Mouse (Mus musculus): ENCODE data around the gene Ube3a.

DNA sequence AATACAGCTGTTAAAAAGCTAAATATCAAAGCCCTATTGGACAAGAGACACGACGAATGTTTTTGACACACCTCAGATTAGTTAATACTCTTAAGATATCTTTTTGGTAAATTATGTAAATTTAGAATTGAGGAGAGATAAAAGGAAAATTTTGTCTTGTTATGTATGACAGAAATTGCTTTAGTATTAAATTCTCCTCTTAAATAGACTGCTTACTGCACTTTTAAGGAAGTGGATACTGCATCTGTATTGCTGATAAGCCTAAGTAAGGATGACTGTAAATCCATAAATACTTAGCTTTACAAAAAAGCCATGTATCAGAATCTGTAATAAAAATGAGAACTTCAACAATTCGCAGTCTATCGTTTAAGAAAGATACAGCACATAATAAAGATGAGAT is 1.8 kb downstream of the Ube3a start:
- TF ChIP-seq FLI1 (IDR thresholded peaks at IDR 0.05; ENCODE audit: low read length): no peak
- no peak for TF ChIP-seq GATA1 (IDR thresholded peaks at IDR 0.05; ENCODE audit: borderline replicate concordance, low read length)

Measured in megakaryocyte, embryonic 14.5 days (primary cell).